Mouse (Mus musculus) liver, embryonic 14.5 days (tissue): ENCODE measurements at regions not wholly inside any gene's neighbourhood (a gene's known extent, or its start where the extent isn't known, plus 50 kb on each side); places are given as distances from the start of the nearest gene placed in this dataset.

ENCODE experiments used
- CTCF ChIP-seq: IDR thresholded peaks from 2 replicates; pipeline ENCODE4 v1.5.1; 2016; ENCODE audit warnings: antibody characterized with exemption, low read depth, control low read depth
- EP300 ChIP-seq: IDR thresholded peaks from 2 replicates; pipeline ENCODE4 v1.6.1; 2016; ENCODE audit warnings: antibody characterized with exemption, low read depth

DNA sequence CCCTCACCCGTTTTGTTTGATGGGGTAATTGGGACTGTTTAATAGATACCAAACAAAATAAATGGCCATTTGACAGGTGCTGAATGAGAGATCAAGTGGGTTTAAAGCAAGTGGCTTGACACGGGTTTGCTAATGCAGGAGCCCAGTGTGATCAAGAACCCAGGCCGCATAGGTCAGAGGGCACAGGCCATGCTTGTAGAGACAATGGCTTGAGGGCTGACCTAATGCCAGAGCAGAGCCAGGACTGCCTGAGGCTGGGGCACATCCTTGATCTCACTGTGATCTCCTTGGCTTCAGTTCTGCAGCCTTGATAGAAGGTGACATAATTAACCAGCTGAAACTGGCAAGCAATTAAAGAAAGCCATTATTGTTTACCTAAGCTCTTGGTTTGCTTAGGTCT is 420.0 kb downstream of the Fut8 start:
- TF ChIP-seq CTCF (no peak), EP300 (no peak)
